Mouse (Mus musculus) urinary bladder, postnatal 10 days (tissue): ENCODE results near the gene Asah2.
A peak's percentile ranks its signal among the peaks of the same experiment; 100 is the strongest.

ENCODE experiments used
- DNase-seq: peaks from one replicate; pipeline ENCODE4 v3.0.0; 2022; ENCODE audit warnings: low spot score

Asah2 gene

GRCm38 (mm10) chr19:31971998-31972397 is 136.0 kb downstream of the Asah2 start:
- DNase-seq, result peak; percentile 42

GRCm38 (mm10) chr19:31971405-31971804 is 136.6 kb downstream of the Asah2 start:
- no peak for DNase-seq

DNA sequence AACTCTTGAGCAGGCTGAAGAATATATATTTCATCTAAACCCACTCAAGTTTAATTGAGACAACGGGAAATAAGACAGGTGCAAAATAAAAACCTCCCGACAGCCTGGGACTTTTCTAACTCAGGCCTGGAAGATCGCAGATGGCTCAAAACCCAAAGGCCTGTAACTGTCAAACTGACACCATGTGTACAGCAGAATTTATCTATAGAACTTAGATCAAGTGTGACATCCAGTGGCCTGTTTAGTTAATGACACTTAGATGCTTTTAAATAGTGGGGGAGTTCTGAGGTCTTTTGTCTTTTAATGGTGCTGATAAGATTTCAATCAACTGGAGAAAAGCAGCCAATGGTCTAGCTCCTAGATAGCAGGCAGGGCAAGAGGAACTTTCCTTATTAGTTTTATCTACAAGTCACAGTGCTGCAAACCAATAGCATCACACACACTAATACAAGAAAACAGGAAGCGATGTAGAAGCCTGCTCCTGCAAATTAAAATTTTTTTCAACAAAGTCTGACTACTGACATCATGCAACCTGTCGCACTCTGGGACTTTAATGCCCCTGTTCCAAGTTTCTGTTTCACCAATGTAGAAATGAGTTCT is 140.0 kb downstream of the Asah2 start:
- DNase-seq, result no peak

DNA sequence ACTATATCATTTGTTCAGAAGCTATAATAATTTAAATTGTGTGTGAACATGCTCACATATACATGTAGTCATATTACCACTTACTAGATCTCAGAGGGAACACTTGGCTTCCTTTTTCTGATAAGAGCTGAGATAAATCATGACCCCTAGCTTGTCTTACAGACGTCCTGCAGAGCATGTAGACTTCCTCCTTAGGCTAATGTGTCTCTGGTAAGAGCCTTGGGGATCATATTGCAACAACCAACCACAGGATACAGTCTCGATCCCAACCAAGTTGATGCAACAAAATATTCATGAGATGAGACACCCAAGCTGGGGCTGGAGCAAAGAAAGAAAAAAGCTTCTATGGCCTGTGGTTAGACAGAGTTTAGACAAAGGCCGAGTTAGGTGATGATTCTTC is 144.9 kb downstream of the Asah2 start:
- no peak for DNase-seq

DNA sequence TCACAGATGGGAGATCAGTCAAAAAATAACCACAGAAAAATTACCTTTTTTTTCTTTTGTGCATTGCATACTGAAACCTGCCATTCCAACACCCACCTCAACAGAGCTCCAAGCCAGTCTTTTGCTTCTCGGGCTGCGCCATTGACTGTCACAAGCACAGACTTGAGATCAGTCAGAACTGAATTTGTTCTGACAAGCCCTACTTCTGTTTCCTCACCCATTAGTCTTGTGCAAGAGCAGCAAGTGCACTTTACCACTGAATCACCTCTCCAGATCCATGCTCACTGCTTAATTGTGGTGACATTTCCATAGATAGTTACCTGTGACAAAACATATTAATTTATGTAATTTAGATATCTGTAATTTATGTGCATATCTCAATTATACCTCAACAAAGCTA is 147.6 kb downstream of the Asah2 start:
- no peak for DNase-seq

DNA sequence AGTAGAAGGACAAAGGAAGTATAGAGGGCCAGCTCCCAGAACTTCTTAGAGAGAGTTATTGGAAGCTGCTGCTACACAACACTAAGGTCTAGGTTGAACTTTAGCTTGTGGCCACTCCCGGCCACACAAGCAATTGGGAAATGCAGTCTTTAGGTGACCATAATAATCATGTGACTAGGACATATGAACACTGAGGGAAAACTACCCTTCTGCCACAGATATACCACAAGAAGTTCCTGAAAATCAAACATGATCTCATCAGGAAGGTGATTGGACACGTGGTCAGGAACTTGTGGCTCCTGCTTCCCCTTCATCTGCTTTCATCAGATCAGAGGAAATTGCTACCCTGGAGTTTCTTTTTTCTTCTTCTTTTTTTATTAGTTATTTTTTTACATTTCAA is 151.7 kb downstream of the Asah2 start:
- DNase-seq, result no peak

DNA sequence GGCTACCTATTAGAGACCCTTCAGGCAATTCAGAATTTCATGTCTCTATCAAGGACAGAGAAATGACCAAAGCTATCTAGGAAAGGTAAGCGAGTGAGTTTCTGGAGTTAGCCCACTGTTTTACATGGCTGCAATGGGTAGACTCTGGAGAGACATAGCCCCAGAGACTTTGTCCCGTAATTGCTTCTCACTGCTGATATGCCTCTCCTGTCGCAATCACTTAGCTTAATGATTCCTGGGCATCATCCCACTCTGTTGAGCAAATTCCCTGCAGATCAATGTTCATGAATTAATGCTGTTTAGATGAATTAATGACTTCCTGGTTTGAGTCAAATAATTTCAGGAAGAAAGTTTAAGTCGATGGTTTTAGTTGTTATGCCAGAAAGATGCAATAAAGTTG is 153.3 kb downstream of the Asah2 start:
- DNase-seq, result no peak

- no peak for DNase-seq
Observed at GRCm38 (mm10) chr19:31954267-31954666, 153.7 kb downstream of the Asah2 start.

DNA sequence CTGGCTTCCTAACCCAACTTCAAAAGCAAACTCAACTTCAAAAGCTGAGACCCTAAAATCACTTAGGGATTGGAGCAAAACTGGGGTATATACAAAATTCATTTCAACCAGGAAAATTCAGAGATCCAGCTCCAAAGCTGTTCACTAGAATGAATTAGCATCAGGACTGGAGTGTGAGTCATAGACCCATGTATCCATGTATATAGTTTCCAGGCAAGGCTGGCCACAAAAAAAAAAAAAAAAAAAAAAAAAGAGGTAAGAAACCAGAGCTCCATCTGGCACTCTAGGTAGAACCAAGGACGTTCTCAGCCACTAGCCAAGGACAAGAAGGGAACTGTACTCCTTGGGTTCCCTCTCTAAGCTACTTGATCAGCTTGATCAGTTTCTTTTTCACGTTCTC is 154.2 kb downstream of the Asah2 start:
- DNase-seq, result no peak

DNA sequence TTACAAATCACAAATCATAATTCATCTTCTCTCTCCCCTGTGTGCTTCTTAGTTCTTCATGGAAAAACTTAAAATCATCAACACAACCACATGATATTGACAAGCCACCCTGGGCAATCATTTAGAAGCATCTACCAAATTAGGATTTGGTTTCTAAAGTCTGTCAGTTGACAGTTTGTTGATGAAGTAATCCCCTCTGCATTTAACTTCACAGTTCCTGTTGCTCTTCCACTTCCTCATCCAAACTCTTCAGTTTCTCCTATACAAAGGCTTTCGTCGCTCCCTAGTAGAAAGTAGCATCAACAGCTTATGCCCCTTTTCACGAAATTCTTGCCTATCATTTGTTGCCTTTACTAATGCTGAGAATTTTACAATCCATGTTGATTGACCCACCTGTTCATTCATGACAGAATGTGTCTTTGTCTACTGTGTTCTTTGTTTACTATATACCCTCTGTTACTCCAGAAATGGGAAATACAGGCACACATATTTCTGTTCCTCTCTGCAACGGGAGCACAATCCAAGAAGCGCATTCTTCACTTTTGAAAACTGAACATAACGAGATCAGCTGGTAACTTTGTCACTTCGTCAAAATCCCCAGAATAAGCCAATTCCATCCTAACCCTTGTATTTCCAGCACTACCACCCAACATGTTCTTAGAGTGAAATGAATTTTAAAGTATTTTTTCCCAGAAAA is 157.1 kb downstream of the Asah2 start:
- DNase-seq, result no peak
